Mouse (Mus musculus) brain, embryonic 14.5 days (tissue): ENCODE results near the gene Cnot3.

Experiments
- CTCF ChIP-seq: fragments of 200-500 bp; IDR thresholded peaks from 2 replicates; pipeline ENCODE4 v1.5.1; 2012; ENCODE audit warnings: inconsistent platforms, mild to moderate bottlenecking, moderate library complexity, borderline replicate concordance; ENCODE audit not compliant: insufficient read depth, insufficient read length; ENCODE audit errors: extremely low read depth
- POLR2A ChIP-seq: fragments of 200-500 bp; IDR thresholded peaks from 2 replicates; pipeline ENCODE4 v1.6.1; 2012; ENCODE audit warnings: mild to moderate bottlenecking, inconsistent platforms, borderline replicate concordance; ENCODE audit not compliant: poor library complexity, insufficient read depth, insufficient read length, severe bottlenecking; ENCODE audit errors: extremely low read depth

DNA sequence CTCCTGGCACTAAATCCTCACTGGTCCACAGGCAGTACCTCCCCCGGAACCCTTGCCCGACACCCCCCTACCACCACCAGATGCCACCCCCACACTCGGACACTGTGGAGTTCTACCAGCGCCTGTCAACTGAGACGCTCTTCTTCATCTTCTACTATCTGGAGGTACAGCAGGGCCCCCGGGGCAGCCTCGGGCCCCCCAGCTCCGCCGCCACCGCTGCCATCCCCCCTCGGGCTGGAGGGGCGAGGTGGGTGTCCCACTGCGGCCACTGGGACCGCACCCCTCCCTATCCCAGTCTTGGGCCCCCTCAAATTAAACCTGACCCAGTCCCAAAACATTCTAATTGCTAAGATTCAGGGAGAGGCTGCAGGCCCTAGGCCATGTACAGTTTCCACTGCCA, 13.5 kb downstream of the Cnot3 start:
- TF ChIP-seq POLR2A (no peak), CTCF (no peak)
